Mouse (Mus musculus) B cell, adult 2 months (primary cell): Measurements from ENCODE around the gene Rab27a.
"Not testable (repeated sequence)": the region's sequence is repeated elsewhere in the genome, so short reads cannot be mapped to it uniquely, and the experiment has no call there.

Experiments used
- DNase-seq, 2 experiments: peaks; one replicate each; pipeline ENCODE4 v3.0.0; 2022

Gene Rab27a

GRCm38 (mm10) chr9:73094580-73094979 is 49.9 kb downstream of the Rab27a start:
- no peak for DNase-seq

DNA sequence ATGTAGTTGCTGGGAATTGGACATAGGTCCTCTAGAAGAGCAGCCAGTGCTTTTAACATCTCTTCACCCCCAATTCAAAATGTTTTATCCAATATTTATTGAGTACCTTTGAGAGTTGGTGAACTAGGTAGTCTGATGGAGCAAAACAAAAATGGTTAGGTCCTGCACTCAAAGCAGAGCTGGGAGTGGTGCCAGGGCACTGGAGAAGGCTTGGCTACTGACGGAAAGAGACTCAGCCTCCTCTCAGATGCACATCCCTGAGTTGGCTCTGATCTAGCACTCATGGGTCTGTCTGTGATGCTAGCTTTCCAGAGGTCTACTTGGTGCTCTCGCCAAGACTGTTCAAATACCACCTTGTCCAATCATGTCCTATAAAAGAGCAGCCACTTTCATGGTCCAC is 53.2 kb downstream of the Rab27a start:
- DNase-seq = no peak

- no peak for DNase-seq
Measured at GRCm38 (mm10) chr9:73101536-73101935, 56.9 kb downstream of the Rab27a start, which contains the start of gene Khdc3. TSS of gene Khdc3 (plus strand) at chr9:73101836.

DNA sequence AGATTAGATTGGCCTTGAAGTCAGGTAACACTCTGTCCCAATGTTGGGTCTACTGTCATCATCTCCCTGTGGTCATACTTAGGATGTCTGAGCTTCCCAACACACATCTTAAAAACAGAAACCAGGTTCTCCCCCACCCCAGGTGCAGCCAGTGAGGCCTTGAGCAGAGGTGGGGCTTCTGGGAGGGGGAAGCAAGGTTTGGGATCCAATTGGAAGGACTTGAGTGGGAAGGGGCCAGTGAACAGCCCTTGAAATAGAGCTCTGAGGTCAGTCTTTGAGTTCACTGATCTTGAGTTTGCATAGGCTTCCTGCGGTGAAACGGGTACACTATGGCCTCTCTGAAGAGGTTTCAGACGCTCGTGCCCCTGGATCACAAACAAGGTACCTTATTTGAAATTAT is 57.5 kb downstream of the Rab27a start, which contains the start of gene Gm20509:
Gene Gm20509, plus strand, starts transcription at position 290 of the 400 bp plus-strand sequence.
- DNase-seq = no peak

- peak in 1 of 2 experiments; percentile 12 for DNase-seq
Measured at GRCm38 (mm10) chr9:73103159-73103879, 58.7 kb downstream of the Rab27a start.

- no peak for DNase-seq
Measured at GRCm38 (mm10) chr9:73103880-73104198, 59.2 kb downstream of the Rab27a start.

DNA sequence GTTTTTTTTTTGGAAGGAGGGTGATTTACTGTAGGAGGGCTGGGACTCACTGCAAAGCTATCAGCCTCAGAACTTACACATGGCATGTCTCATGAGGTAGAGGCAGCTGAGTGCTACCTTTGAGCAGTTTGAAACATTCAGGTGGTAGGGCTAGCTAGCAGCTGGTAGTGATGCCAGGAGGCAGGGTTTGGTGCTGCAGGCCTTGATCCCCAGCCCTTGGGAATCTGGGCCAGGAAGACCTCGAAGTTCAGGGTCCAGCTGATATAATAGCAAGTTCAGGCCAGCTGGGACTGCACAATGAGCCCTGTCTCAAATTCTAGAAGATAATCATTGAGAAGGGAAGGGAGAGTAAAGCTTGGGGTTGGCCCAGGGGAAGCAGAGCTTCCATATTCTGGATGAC is 60.5 kb downstream of the Rab27a start:
- no peak for DNase-seq

GRCm38 (mm10) chr9:73105771-73106170 is 61.1 kb downstream of the Rab27a start:
- no peak for DNase-seq

- DNase-seq = peak; percentile 83 to 85
Measured at GRCm38 (mm10) chr9:73112919-73113906, 68.6 kb downstream of the Rab27a start, which contains the start of gene Rsl24d1. TSS of gene Rsl24d1 (plus strand) at chr9:73113426.

- not testable (repeated sequence) for DNase-seq
Measured at GRCm38 (mm10) chr9:73116704-73117103, 72.0 kb downstream of the Rab27a start.

DNA sequence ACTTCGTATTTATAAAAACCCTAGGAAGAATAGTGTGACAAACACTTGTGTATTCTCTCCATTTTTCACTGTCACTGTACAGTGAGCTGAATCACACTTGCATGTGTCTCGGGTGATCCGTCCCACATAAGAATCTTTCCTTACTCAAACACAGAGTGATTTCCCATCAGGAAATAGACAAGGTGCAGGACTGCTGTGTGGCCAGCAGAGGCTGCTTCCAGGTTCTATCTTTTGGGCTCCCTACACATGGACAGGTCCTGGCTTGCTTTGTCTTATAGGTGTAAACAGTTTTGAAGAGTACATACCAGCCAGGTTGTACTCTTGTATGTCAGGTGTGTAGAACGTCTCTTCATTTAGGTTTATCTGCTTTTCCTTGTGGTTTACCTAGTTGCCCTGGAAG is 73.4 kb downstream of the Rab27a start:
- no peak for DNase-seq

GRCm38 (mm10) chr9:73121735-73122134 is 77.1 kb downstream of the Rab27a start:
- peak; percentile 26 to 36 for DNase-seq

- DNase-seq = no peak
Measured at GRCm38 (mm10) chr9:73125043-73125570, 80.5 kb downstream of the Rab27a start.

DNA sequence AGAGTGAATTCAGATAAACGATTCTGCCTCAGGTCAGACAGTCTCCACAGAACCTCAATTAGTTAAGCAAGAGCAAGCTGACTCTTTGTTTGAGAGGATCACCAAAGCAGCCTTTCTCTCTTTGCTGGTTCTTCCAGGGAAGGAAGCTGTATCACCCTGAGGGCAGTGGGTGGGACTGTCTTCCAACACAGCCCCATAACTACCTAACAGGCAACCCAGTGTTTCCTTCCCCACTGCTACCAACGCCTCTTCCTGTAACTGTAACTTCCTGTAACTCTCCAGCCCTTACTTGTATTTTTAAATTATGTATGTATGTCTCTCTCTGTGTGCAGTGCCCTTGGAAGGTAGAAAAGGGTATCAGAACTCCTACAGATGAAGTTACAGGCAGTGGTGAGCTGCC is 82.8 kb downstream of the Rab27a start:
- DNase-seq = no peak

DNA sequence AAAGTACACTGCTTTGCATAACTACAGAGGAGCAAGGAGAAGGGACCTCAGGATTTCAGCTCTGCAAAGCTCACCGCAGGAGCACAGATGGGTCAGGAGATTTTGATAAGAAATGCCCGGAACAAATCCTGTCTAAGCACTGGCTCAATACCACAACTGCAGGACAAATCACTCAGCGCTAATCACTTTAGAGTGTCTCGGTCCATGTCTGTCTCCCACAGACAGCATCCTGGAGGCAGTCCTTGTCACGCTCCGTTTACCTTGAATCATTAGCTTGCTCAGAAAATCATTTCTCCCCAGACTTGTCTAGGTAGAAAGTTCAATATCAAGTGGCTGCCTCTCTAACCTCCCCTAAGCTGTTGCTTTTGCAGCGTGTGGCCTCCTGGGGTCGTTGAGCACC is 85.2 kb downstream of the Rab27a start:
- no peak for DNase-seq

DNA sequence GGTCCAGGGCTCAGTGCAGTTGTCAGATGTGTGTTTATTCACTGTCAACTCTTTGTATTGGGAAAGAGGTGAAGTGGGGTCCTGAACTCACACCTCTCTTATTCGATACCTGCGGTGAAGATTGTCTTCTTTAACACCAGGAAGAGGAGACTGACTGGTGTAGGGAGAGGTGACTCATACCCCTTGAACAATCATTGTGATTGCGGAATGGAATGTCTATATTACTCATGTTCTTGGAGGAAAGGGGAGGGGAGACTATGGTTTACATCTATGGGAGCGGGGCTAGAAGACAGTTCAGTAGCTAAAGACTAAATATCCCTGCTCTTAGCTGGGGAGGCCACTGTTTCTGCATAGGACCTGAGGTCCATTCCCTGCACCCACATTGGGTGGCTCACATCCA is 85.9 kb downstream of the Rab27a start:
- no peak for DNase-seq

GRCm38 (mm10) chr9:73137341-73137886 is 92.8 kb downstream of the Rab27a start:
- DNase-seq = no peak
